Mouse (Mus musculus) Patski (cell line): ENCODE measurements around the gene Crbn. TPM values are rescaled to one million over a fixed set of nuclear protein-coding genes. Genes with fewer than 3 reads are reported as not detected.

Experiments
- ATAC-seq: fragments of 100-300 bp; one replicate; pipeline ENCODE4 v1.8.0; 2021
- CTCF ChIA-PET: fragments of 350-600 bp; sonication (Branson Sonifier 250); formaldehyde crosslinking; loops from one replicate; lab custom pipeline; 2022; ENCODE audit warnings: inconsistent platforms; lab: Charles Lee
- POLR2A ChIA-PET: fragments of 350-600 bp; sonication (Branson Sonifier 250); formaldehyde crosslinking; loops from one replicate; lab custom pipeline; 2022; ENCODE audit warnings: antibody characterized with exemption, inconsistent platforms; lab: Charles Lee
- DNase-seq: peaks from one replicate; pipeline ENCODE4 v3.0.0-alpha.2; 2011; ENCODE audit warnings: low read depth, low spot score
- H3K27me3 ChIP-seq: fragments of 371-371 bp; one replicate; pipeline ENCODE4 v1.5.1; 2021
- CTCF ChIP-seq: fragments of 100-300 bp; IDR thresholded peaks from one replicate; pipeline ENCODE4 v1.5.1; 2021
- in situ Hi-C: fragments of 300-500 bp; cut with MboI; formaldehyde crosslinking; loops from 3 replicates; pipeline ENCODE4 v1.11.1; 2018; ENCODE audit warnings: low pct_unique_long_range_greater_than_20kb, mixed read lengths
- polyA plus RNA-seq: library from polyadenylated mRNA; unstranded; gene quantifications from one replicate; pipeline ENCODE4 v1.2.3, GENCODE M21; 2021

The Crbn gene
- polyA plus RNA-seq, 1 experiment from 2014 or later: 42.1 TPM

DNA sequence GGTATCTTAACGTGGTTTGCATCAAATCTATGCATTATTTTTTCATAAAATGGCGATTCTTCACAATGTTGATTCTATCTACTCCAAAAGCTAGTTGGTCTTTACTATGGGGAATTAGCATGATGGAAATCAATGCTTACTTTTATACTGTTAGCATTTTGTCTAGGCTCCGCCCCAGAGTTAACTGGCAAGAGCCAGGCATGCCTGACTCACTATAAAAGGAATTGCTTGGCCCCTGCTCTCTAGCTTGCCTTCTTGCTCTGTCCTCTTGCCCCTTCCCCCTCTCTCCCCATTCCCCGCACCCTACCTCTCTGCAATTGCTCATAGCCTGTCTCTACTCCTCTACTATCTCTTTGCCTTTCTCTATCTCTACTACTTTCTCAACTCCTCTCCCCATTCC lies 33.1 kb downstream of the Crbn start:
- ATAC-seq (no peak), DNase-seq (no peak)
- ChIA-PET CTCF (no interaction called here), POLR2A (no interaction called here)
- peaks cover 6% of the 10 kb centered on the region for H3K27me3 ChIP-seq
- no peak for TF ChIP-seq CTCF
- in situ Hi-C loops: no loop called here

DNA sequence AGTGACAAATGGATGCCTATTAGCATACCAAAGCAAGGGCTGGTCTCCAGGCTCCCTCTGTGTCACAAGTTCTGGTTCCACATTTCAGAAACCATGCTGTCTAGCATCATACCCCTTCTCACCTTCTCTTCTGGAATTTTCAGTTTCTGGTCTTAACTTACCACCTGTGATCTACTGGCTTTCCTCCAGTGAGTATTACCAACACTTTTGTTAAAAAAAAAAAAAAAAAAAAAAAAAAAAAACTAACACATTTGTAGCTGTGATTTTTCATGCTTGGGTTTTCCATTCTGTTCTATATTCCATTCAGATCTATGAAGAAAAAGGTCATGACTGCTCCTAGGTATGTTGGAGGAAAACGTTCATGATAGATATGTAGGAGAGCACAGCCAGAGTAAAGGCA lies 34.0 kb downstream of the Crbn start:
- peaks cover 6% of the 10 kb centered on the region for H3K27me3 ChIP-seq
- ChIA-PET POLR2A (no interaction called here), CTCF (no interaction called here)
- in situ Hi-C loops: no loop called here
- no peak for TF ChIP-seq CTCF
- DNase-seq: no peak
- ATAC-seq: no peak

DNA sequence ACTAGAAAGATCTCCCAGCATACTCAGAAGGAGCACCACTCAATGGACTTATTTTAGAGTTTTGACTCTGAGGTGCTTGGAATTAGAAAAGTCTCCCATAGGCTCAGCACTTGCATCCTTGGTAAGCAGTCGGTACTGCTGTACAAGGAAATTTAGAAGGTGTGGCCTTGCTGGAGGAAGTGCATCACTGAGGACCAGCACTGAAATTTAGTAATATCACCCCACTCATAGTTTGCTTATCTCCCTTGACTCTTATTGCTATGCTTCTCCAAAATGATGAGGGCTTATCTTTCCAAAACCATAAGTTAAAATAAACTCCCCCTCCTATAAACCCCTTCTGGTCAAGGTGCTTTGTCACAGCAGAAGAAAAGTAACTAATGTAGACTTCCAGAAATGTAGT lies 38.4 kb downstream of the Crbn start:
- no peak for ATAC-seq
- H3K27me3 ChIP-seq: peaks cover 17% of the 10 kb centered on the region
- TF ChIP-seq CTCF: no peak
- in situ Hi-C loops: no loop called here
- CTCF ChIA-PET: no interaction called here
- DNase-seq: no peak
- POLR2A ChIA-PET: no interaction called here

- no peak for TF ChIP-seq CTCF
- in situ Hi-C loops: no loop called here
- peaks cover 17% of the 10 kb centered on the region for H3K27me3 ChIP-seq
- ATAC-seq: no peak
- DNase-seq: no peak
- POLR2A ChIA-PET: no interaction called here
- CTCF ChIA-PET: no interaction called here
These were observed 39.2 kb downstream of the Crbn start for GRCm38 (mm10) chr6:106760473-106761218.

GRCm38 (mm10) chr6:106758299-106758698 lies 41.6 kb downstream of the Crbn start:
- in situ Hi-C loops: no loop called here

GRCm38 (mm10) chr6:106750291-106750690 lies 49.6 kb downstream of the Crbn start:
- no peak for ATAC-seq
- H3K27me3 ChIP-seq: peaks cover 23% of the 10 kb centered on the region
- TF ChIP-seq CTCF: no peak
- CTCF ChIA-PET: no interaction called here
- POLR2A ChIA-PET: no interaction called here
- in situ Hi-C loops: no loop called here
- no peak for DNase-seq

More at GRCm38 (mm10) chr6:106758299-106758698, 41.6 kb downstream of the Crbn start:
- no peak for TF ChIP-seq CTCF
- ChIA-PET POLR2A (no interaction called here), CTCF (no interaction called here)
- DNase-seq (no peak), ATAC-seq (no peak)
- peaks cover 10% of the 10 kb centered on the region for H3K27me3 ChIP-seq

DNA sequence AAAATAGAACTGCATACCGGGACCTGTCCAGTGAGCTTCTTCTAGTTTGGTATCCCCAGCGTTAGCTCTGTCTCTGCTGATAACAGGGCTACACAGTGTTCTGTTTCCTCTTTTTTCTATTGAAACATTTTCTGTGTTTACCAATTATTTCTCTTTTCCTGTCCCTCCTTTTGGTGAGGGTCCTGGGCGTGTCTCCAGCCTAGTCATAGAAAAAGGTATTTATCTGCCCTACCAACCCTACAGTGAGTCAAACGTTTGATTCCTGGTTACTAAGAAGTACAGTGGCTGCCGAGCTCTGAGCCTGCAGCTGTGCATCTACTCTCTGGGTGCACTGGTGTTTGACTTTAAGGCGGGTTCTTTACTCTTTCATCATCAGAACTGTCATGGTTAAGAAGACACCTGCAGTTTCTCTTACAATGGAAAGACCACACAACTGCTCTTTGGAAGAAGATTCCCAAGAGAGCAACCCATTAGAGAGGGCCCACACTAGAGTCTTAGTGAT lies 50.9 kb downstream of the Crbn start, which contains the start of gene Il5ra:
TSS of gene Il5ra (minus strand) at position 151 of the 502 bp plus-strand sequence.
- no peak for DNase-seq
- ATAC-seq: no peak
- TF ChIP-seq CTCF: no peak
- in situ Hi-C loops: no loop called here
- ChIA-PET POLR2A (no interaction called here), CTCF (no interaction called here)
- H3K27me3 ChIP-seq: peaks cover 24% of the 10 kb centered on the region

- no peak for ATAC-seq
- in situ Hi-C loops: no loop called here
These were observed 52.1 kb downstream of the Crbn start for GRCm38 (mm10) chr6:106747804-106748203.

GRCm38 (mm10) chr6:106747251-106747650 lies 52.6 kb downstream of the Crbn start:
- peaks cover 31% of the 10 kb centered on the region for H3K27me3 ChIP-seq
- no peak for TF ChIP-seq CTCF
- DNase-seq (no peak), ATAC-seq (no peak)
- ChIA-PET CTCF (no interaction called here), POLR2A (no interaction called here)
- in situ Hi-C loops: no loop called here

More at GRCm38 (mm10) chr6:106747804-106748203, 52.1 kb downstream of the Crbn start:
- TF ChIP-seq CTCF: no peak
- DNase-seq: no peak
- ChIA-PET POLR2A (no interaction called here), CTCF (no interaction called here)
- peaks cover 27% of the 10 kb centered on the region for H3K27me3 ChIP-seq

DNA sequence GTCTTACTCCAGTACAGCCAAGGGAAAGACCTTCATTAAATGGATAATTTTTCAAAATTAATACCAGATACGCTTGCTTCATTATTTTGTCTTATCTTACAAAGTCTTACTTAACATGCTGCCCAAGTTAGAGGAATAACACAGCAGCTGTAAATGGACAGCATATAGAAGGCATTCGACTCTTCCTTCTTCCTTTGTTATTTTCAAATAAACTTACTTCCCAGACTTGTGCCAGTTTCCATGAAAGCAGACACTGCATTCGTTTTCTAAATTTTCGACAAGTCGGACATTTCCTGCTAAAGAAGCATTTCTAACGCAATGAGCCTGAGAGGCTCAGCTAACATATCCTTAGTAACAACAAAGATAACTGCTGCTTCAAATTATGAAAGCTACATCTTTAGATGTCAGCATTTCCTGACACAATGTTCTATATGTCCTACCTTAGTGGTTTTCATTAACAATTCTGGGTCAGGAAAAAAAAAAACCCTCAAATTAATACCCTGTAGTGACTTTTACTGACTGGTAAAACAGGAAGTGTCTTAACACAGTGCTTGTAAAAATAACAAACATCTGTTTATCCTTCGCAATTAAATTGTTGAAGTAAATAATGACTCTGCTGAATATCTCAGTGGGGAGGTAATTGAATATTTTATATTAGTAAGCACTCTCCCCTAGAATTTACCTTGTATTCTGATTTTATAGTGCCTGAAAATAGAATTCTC lies 54.0 kb downstream of the Crbn start:
- DNase-seq (no peak), ATAC-seq (no peak)
- POLR2A ChIA-PET: no interaction called here
- in situ Hi-C loops: no loop called here
- H3K27me3 ChIP-seq: peaks cover 25% of the 10 kb centered on the region
- no peak for TF ChIP-seq CTCF
- CTCF ChIA-PET: interaction anchor here (1.1 to 1.4 kb wide), 2 partner anchors 9 to 26 kb away, joined by 3 read pairs; no protein-coding TSS in a partner anchor

GRCm38 (mm10) chr6:106743556-106744233 lies 56.2 kb downstream of the Crbn start:
- in situ Hi-C loops: no loop called here
- ChIA-PET CTCF (no interaction called here), POLR2A (no interaction called here)
- peaks cover 23% of the 10 kb centered on the region for H3K27me3 ChIP-seq
- no peak for ATAC-seq
- TF ChIP-seq CTCF: no peak
- no peak for DNase-seq
